Mouse (Mus musculus): ENCODE data around the gene Slc25a11.

Slc25a11 gene

DNA sequence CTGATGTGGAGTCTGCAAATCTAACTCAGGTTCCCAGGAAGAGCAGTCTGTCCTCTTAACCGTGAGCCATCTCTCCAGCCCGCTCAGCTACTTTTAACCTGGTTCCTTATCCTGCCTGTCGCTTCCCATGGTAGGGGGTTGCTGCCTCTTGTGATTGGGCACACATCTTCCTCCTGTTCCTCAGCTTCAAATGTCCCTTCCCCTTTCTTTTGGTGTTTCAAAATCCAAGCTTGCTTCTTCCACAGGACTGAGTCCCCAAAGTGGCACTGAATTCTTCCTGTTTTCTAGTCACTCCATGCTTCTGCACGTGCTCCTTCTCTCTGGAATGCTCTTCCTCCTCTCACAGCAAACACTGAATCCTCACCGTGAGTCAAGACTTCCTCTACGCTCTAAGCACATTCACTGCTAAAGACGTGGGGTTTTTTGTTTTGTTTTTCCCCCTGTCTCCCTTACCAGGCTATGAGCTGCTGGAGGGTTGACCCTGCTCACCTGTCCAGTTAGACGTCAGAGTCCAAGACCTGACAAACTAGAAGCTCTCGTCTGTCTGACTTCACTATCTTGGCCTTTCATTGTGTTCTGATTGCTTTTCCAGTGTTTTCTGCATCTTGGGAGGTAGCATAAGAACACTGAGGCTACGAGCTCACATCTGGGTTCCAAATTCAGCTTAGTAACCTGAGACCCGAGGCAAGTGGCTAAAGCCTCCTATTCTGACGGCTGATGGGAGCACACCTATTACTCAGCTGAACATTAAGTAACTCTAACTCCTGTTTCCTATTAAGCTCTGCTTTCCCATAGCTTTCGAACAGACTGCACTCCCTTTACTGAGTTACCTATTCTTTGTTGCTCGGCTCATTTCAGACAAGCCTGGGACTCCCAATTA, 20.2 kb upstream of the Slc25a11 start:
- DNase-seq: peak; percentile 95

DNA sequence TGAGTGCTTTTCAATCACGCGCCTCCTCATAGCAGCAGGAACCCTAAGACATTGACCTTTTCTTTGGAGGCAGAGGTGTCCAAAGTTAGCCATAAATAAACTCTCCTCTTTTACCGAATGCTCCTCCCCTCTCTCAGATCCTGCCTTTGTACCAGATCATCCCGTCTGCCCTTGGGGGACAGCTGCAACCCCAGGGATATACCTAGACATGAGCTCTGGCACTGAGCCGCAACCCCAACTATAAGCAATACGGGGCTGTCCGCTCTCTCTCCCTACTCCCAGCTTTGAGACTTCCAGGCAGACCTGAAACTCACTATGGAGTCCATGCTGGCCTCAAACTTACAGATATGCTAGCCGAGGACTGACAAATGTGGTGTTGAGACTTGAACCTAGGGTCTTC, 19.4 kb upstream of the Slc25a11 start:
- peak; percentile 86 for DNase-seq

DNA sequence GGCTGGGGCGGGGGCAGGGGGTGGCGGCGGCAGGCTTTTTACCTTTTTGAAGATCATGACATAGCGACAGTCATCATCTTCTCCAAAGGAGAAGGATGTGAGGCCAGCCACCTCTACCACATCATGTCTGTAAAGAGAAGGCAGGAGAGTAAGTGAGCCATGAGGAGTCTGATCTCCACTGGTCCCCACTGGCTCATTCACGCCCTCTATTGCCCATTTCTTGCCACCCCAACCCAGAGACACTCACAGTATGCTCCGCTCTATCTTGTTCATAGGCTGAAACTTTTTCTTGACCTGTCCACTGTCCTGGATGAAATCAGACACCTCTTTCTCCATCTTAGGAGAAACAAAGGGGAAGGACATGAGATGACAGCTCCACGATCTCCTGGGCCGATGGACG, 17.5 kb upstream of the Slc25a11 start:
- DNase-seq: no peak

DNA sequence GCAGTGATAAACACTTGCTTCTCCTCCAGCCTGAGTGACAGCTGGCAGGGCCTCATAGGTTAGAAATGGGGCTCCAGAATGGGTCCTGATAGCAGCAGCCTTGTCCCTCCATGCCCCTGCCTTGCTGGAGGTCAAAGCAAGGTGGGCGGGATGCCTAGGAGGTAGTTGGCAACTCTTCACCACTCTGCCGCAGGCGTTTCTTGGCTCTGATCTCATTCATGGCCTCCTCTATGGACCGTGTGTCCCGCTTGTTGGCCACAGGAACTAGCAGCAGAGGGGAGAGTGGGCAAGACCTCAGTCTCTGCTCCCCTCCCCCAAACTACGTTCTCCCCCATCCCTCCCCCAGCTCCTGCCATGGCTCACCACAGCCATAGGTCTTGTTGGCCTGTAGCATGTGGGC, 16.7 kb upstream of the Slc25a11 start:
- peak; percentile 95 for DNase-seq

DNA sequence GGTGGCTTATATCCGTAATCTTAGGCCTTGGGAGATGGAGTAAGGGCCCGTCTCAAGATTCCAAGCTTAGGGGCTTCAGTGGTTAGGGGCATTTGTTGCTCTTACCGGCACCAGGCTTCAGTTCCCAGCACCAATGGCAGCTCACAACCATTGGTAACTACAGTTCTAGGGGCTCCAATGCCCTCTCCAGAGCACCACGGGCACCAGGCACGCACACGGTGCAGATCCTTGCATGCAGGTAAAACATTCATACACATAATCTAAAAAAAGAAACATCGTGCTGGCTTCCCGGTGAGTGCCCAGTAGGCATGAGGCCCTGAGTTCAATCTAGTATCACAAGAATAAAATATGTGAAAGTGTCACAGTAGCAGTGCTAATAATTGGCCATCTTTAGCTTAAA, 15.8 kb upstream of the Slc25a11 start:
- peak; percentile 79 for DNase-seq

DNA sequence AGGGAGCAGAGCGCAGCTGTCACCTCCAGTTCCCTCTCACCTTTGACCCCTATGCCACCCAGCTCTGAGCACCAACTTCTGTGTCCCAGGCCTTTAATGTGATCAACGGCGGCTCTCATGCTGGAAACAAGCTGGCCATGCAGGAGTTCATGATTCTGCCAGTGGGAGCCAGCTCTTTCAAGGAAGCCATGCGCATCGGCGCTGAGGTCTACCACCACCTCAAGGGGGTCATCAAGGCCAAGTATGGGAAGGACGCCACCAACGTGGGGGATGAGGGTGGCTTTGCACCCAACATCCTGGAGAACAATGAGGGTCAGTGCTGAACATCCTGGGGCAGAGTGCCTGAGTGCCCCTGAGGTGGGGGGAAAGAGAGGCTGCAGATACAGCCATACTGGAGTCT, 13.3 kb upstream of the Slc25a11 start:
- DNase-seq: peak; percentile 93

DNA sequence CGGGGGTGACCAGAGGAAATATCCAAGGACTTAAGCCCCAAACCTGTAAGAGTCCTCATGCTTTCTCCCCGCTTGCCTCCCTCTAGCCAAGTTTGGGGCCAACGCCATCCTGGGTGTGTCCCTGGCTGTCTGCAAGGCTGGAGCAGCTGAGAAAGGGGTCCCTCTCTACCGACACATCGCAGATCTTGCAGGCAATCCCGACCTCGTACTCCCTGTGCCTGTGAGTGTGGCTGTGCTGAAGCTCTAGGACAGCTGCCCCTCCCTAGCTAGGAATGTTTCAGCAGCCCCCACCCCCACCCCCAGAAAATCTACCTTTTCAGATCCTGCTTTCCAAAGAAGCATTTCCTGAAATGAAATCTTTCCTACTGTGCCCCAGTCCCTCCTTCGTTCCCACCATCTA, 11.7 kb upstream of the Slc25a11 start:
- DNase-seq: no peak

DNA sequence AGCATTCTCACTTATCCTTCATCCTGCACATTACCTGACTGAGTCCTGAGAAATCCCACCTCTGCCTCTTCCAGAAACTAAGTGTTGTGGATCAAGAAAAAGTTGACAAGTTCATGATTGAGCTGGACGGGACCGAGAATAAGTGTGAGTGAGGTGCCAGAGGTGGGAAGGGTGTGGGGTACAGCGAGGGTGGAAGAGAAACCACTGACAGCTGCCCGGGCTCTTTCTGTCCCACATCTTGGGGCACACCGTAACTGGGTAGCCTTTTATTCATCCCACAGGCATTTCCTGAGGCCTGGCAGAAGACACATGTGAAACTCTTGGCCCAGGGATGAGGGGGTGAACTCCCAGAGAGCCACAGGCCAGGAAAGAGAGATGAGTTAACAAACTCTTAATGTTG, 11.2 kb upstream of the Slc25a11 start:
- peak; percentile 90 for DNase-seq

DNA sequence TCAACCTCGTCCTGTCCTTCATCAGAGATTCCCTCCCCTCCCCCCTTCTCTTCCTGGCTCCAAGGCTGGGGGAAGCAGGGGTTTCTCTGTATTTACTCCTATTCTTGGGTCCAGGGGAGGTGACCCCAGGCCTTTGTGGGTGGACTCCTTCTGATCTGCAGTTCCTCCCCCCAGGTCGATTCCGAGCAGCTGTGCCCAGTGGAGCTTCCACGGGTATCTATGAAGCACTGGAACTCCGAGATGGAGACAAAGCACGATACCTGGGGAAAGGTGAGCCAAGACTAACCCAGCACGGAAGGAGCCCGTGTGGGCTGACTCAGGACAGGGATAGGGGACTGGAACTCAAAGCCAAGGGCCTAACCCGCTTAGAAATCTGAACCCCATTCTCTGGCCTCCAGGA, 10.7 kb upstream of the Slc25a11 start:
- DNase-seq: peak; percentile 92

DNA sequence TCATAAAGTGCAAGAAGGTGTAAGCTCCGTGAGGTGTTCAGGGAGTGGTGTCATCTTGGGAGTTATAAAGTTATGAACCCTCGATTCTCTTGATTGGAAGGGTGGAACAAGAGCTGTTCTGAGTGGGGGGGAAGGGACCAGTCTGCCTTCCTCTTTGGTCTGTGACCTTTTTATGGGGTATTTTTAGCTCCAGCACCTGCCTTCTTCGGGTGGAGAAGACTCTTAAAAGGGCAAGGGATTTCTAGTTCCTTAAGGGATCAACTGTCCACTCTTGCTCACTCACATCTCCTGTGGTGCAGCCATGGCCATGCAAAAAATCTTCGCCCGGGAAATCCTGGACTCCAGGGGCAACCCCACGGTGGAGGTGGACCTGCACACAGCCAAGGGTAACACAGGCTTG, 10.3 kb upstream of the Slc25a11 start:
- DNase-seq: peak; percentile 88

DNA sequence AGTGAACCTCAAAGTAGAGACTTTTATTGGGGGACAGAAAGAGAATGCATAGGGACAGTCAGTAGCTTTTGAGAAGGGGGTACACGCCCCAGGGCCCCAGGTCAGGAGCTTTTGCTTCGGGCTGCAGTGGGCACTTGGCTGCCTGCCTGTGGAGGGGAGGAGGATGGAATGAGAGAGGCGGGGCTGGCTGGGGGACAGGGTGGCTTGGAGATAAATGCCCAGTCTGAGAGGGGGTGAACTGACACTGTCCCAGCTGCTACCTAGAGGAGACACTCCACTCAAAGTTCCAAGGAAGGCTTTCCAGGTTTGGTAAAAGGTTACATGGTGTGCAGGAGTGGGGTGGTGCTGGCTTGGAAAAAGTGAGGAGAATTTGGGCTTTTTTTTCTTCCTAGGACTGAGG, 9.7 kb upstream of the Slc25a11 start, which contains the start of gene Eno3:
Gene Eno3 (plus strand): TSS at position 239 of the 400 bp plus-strand sequence.
- peak; percentile 96 for DNase-seq

DNA sequence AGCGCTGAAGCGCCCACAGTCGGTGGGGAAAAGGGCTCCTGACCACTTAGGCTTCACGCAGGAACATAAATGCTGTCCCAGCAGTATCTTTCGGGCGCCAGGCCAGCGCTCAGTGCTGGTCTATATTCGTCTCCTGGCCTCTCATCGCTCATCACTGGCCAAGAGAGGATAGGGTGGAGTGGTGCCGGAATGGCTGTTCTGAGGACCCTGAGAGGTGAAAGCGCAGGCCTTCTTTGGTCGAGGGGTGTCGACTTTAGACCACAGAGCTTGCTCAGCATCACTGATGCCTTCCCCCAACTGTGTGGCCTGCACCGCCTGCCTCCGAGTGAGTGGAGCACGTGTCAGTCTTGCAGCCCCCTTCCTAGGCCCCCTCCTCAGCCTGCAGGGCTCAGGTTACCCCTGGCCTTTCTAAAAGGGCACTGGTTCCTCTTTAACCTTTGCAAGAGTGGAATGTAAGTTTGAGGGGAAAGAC, 9.2 kb upstream of the Slc25a11 start:
- peak; percentile 99 for DNase-seq

DNA sequence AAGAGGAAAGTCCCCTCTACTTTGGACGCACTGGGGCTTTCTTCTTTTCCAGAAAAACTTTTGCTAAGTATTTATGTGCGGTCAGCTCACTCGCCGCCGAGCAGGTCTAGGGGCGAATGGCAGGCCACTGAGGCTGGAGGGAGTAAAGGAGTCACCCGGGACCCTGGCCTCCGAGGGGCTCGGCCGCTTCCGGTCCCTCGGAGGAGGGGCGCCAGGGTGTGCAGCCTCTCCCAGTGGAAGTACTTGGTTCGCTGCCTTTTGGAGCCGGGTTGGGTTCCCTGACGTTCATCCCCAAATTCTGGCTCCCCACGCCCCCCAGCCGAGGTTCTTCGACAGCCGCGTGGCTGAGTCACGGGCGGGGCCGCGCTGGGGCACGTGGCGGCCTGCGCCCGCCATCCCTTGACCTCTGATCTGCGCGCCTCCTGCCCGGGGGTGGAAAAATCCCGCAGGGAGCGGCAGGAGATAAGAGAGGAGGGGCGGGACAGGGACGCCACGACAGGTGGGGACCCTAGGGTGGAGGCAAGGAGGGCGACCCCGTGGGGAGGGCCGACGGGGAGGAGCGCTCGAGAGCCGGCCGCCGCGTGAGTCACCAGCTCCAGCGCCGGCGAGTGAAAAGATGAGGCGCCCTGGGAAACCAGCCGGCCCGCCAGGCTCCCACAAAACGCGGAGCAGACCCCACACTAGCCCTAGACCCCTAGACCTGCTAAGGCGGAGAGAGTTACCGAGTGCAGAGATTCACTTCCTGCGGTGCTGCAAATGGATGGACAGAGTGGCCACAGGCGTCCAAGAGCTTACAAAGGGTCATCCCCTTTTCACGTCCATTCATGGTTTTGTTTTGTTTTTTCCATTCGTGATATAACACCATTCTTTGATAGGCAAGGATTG, 8.5 kb upstream of the Slc25a11 start:
- peak; percentile 99 for DNase-seq

DNA sequence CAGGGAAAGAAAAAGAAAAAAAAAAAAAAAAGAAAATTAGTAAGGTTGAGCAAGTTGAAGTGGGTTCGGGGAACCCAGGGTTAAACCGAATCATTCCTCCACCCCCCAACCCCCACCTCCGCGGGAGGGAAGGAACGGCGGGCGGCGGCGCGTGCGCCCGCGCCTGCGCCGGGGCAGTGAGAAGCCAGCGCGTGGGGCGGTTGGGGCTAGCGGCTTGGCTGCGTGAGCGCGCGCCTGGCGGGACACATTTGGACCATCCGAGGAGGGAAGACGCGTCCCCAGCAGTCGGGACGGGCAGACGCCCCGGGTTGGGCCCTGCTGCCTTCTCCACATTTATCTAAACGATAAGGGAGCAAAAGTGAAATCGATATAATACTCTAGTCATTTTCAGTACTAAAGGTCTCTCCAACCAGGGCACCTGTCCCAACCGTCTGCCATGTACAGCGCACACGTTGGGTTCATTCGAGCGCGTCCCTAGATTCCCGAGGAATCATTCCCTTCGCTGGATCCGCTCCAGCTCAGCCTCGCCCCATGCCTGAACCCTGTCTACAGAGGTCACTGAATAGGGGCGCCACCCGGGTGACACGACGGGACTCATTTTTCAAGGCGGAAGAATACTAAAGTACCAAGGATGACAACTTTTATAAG, 7.8 kb upstream of the Slc25a11 start:
- DNase-seq: peak; percentile 99

DNA sequence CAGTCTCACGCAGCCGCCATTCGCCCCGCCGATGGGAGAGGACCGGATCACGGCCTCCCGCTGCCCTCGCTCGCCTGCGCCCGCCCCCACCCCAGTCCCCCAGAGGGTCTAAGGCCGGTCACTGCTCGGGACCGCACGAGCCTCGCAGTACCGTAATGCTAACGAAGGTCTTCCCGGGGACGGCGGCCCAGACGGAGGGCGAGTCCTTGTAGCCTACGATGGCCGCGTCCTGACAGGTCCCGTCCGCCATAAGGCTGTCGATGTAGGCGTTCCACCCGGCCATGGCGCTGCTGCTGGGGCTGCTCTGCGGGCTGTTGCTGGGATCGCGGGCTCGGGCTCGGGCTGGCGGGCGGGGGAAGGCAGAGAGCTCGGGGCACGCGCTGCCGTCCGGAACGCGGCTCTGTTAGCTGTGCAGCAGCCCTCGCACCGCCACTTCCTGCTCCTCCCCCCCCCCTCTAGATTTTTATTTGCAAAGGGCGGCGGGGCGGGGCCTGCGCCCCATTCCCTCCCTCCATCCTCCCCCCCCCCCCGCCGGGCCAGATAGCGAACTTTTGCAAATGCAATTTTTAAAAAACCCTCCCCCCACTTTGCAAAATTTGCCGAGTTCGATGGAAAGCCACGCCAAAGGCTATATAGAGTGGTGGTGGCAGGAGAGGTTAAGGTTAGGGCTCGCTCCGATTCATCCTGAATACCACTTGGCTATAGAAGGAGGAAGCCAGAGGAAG, 7.1 kb upstream of the Slc25a11 start, which contains the start of gene Pfn1:
Gene Pfn1 (minus strand): TSS at position 447 of the 725 bp plus-strand sequence.
- no peak for DNase-seq

DNA sequence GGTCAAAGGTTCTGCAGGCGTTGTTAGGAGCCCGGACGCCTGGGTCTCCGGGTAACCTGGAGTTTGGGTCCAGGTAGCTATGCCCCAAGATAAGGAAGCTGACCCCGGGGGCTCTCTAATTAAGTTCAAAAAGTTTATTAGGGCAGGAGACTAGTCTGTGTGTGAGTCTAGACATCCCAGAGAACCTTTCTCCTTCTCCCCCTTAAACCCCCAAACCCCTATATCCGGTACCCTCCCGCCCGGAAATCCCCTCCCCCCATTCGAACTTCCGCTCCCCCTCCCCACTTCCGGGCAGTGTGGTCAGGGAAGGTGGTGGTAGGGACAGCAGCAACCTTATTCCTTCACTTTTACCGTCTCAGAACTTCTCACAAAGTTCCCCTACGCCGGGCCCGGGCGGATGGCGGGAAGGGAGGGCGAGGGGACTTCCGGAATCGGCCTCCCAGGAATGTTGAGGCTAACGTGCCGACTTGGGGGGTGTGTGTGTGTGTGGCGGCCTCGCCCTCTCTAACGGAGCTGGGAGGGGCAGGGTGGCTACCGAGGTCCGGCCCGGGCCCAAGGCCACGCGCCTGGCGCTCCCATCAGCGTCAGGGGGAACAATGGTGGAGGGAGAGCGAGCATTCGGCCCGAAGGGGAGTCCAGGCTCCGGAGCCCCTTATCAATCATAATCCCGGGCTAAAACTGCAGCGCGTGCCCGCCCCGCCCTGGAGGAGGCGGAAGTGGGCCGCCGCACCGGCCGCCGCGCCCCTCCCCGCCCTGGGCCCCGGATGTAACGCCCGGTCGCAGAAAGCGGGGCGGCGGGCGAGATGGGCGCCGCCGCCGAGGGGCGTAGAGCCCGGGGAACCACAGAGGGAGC, 6.3 kb upstream of the Slc25a11 start:
- peak; percentile 98 for DNase-seq

DNA sequence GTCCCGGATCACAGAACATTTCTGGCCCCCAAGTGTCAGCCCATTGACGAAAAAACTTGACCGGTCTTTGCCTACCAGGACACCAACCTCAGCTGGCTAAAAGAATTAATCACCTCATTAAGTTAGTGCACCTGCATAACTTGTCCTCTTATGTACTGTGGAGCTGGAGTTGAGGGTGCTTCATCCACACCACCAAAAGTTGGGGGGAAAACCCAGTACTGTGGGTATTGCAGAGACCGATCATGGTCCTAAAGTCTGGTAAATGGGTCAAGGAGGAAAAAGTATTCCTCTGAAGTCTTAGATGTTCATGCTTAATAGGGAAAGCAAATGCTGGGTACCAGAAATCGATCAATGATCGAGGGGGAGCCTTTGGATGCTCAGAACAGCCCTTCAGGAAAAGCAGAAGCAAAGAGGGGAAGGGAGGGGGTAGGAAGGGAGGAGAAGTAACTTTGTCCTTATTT, 5.6 kb upstream of the Slc25a11 start:
- DNase-seq: no peak

DNA sequence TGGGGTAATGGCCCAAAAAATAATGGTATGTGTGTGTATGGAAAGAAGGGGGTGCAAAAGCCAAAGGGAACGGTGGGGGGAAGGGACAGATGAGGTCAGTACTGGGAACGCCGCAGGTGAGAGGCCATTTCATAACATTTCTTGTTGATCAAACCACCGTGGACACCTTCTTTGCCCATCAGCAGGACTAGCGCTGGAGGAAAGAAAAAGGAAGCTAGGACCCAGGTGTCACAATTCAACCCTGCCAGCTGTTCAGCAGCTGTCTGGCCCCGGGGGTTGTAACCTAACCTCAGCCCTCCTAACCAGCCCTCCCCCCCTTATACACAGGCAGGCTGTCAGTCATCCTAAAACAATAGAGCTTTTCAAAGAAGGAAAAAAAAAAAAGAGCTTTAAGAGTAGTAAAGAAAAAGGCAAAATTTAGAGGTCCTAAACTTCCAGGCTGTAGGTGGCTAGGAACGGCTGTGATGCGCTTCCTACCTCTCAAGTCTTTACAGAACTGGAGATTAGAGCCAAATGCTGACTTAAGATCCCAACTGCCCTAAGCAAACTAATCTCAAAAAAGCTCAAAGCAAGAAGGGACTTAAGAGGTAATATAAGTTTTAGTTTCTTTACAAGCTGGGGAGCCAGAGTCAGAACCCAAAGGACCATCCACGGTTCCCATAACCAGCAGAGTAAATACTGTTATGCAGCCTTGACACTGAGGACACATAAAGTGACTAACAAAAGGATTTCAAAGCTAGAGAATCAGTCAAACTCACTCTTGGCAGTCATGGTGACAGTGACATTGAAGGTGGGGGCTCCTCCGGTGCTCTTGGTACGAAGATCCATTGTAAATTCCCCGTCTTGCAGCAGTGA, 5.0 kb upstream of the Slc25a11 start:
- peak; percentile 94 for DNase-seq

DNA sequence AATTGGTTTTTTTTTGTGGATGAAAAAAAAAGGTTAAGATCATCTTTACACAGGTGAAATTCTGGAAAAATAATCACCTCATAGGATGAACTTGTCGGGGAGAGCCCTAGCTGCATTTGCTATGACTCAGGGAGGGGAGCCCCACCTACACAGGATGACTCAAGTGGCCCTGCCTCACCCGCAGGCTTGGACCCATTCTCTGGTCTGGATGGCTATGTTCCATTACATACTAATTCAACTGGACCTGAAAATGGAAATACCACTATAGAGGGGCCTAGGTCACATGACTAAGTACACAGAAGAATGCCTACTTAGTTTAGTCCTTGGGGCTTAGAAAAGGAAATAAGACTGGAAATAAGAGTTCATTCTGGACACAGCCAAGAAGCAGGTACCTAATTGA, 4.1 kb upstream of the Slc25a11 start:
- peak; percentile 92 for DNase-seq
